Mouse (Mus musculus) C2C12 (cell line): ENCODE results near the gene Hyal4.

Experiments
- CEBPB ChIP-seq: IDR thresholded peaks from one replicate; pipeline ENCODE4 v1.6.1; 2011; ENCODE audit warnings: low read depth, mild to moderate bottlenecking, control low read depth, moderate library complexity
- CTCF ChIP-seq: IDR thresholded peaks from one replicate; pipeline ENCODE4 v1.5.1; 2011; ENCODE audit not compliant: control insufficient read depth, insufficient read depth, insufficient read length
- MAX ChIP-seq: IDR thresholded peaks from one replicate; pipeline ENCODE4 v1.6.1; 2011; ENCODE audit warnings: mild to moderate bottlenecking, control low read depth
- USF1 ChIP-seq: IDR thresholded peaks from one replicate; pipeline ENCODE4 v1.6.1; 2011; ENCODE audit warnings: low read depth, mild to moderate bottlenecking, control low read depth, moderate library complexity

GRCm38 (mm10) chr6:24779182-24779581 lies 31.1 kb downstream of the Hyal4 start:
- TF ChIP-seq CTCF (no peak), MAX (no peak), CEBPB (no peak), USF1 (no peak)
